ENCODE assay signal across 8 mouse cellular contexts in the genomic region with DNA sequence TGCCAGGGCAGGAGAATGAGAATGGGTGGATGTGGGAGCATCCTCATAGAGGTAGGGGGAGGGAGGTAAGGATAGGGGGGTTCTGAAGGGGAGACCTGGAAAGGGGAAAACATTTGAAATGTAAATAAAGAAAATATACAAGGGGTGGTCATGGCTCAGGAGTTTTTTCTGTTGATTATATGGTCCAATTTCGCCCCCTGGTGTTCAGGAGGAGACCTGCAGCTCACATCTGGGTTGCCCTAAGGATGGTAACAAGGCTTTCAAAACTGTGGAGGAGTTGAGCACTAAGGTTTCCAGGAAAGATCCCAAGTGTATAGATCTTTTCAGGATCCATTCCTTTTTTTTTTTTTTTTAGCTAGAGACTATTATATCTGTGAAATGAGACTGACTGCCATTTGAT. TPM values are rescaled to one million over a fixed set of nuclear protein-coding genes. Genes with fewer than 3 reads are reported as not detected.
DNase-seq lines count a peak whose midpoint lies in the region; ATAC-seq lines count a peak whose summit lies in the region.

No protein-coding gene starts in this region.

- peak; percentile 42 to 69 for DNase-seq in heart, adult 18-20 months
- DNase-seq in B cell, adult 2 months = peak; percentile 77 to 80
- peak; percentile 45 for DNase-seq in R1 (ENCODE audit: low read depth, low spot score)
- peak; percentile 24 for DNase-seq in layer of hippocampus, adult 9-11 months
- DNase-seq in ovary, postnatal 14 days (ENCODE audit: low spot score) = peak; percentile 41
- DNase-seq in left cerebral cortex, postnatal 10 days (ENCODE audit: extremely low spot score in 1 of 2, low spot score in 2 of 2) = no peak

- no peak overlapping the region for H3K4me3 ChIP-seq in heart, embryonic 11.5 days (ENCODE audit: low read depth, low read length)

- no peak for ATAC-seq in heart, embryonic 11.5 days (replicated peaks; ENCODE audit: insufficient number of reproducible peaks, low FRiP score, low TSS enrichment)
- ATAC-seq in erythroblast, adult 5-6 weeks (replicated peaks; ENCODE audit: low FRiP score, poor library complexity, severe bottlenecking) = peak; percentile 76

- intact Hi-C loops in left cerebral cortex, postnatal 10 days (cut with DNase I) = loop anchor here (2.0 to 5.0 kb wide), 2 partner anchors 51 to 58 kb away; a partner anchor contains a TSS

- no peak overlapping the region for H3K4me2 ChIP-seq in heart, embryonic 11.5 days

- no peaks in the 10 kb centered on the region for H3K9me3 ChIP-seq in heart, embryonic 11.5 days (replicated peaks; ENCODE audit: control insufficient read depth, low read length)

- 0% methylated on average over 1 of the region's 1 CpGs for WGBS in heart, embryonic 11.5 days (ENCODE audit: insufficient replicate concordance)

- no peaks in the 10 kb centered on the region for H3K27me3 ChIP-seq in heart, embryonic 11.5 days (ENCODE audit: control insufficient read depth, insufficient read depth, low read length)

- H3K4me1 ChIP-seq in heart, embryonic 11.5 days (ENCODE audit: control insufficient read depth, insufficient read depth, low read length) = no peaks in the 10 kb centered on the region

- no peak overlapping the region for H3K27ac ChIP-seq in heart, embryonic 11.5 days (ENCODE audit: low read depth, low read length)

- no peak overlapping the region for H3K9ac ChIP-seq in heart, embryonic 11.5 days (ENCODE audit: low read depth, low read length)

- no peaks in the 10 kb centered on the region for H3K36me3 ChIP-seq in heart, embryonic 11.5 days (ENCODE audit: control insufficient read depth, insufficient read depth, low read length)

RNA-seq across cellular contexts. Expression of a gene that starts 2.0 kb away (rescaled TPM):
- 10 to 100 TPM; 10.3 to 11.7 TPM for total RNA-seq in heart, adult 18-20 months (2021)
- polyA plus RNA-seq in heart, embryonic 11.5 days (2014; fragmentation: Nextera tagmentation; extraction: Ambion mirVana) = 1.9 and 2.3 TPM in 2 replicates
- 72.6 and 100 TPM in 2 replicates for total RNA-seq in erythroblast, adult 5-6 weeks (2015; ENCODE audit: low replicate concordance)
- 14.9 and 27.1 TPM in 2 replicates for total RNA-seq in erythroblast, adult 5-6 weeks (2017; ENCODE audit: low replicate concordance)
- 1 to 10 TPM; 1.1 to 1.8 TPM for total RNA-seq in left cerebral cortex, postnatal 10 days (2021)

Comparison
In these comparisons a context has a peak if more than half of its experiments do, and no peak if none do; other contexts are left out.
1. DNase-seq: peak in heart, adult 18-20 months (2 of 2), B cell, adult 2 months (2 of 2), R1 (single experiment), layer of hippocampus, adult 9-11 months (single experiment) and ovary, postnatal 14 days (single experiment); none in left cerebral cortex, postnatal 10 days (0 of 2).